Mouse (Mus musculus): Measurements from ENCODE around the gene Prdm16. TPM values are rescaled to one million over a fixed set of nuclear protein-coding genes. Genes with fewer than 3 reads are reported as not detected.
A peak's percentile ranks its signal among the peaks of the same experiment; 100 is the strongest.

Gene Prdm16
- total RNA-seq, 2 experiments from 2014 or later, result 2.2 to 3.0 TPM

DNA sequence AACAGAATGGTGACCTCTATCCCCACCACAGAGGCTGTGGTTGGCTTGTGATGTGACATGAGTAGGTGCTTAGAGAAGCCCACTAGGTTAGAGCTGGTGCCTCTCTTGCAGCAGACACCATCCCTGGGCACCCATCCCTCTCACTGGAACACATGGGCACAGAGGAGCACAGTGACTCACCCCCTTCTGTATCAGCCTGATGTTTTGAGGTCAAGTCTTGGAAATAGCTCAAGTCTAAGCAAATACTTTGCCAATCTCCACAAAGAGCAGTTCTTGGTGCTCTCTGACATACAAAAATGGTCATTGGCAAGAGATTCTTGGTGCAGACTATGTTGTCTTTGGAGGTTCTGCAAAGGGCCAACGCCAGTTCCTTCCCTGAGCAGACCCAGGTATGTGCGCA, 257.8 kb downstream of the Prdm16 start:
- Histone ChIP-seq H3K4me3 (no peak overlapping the region), H3K27ac (no peak overlapping the region)
- no peak for TF ChIP-seq CTCF (IDR thresholded peaks at IDR 0.05)
- intact Hi-C loops (cut with DNase I), result no loop called here
- peak; percentile 10 for DNase-seq

DNA sequence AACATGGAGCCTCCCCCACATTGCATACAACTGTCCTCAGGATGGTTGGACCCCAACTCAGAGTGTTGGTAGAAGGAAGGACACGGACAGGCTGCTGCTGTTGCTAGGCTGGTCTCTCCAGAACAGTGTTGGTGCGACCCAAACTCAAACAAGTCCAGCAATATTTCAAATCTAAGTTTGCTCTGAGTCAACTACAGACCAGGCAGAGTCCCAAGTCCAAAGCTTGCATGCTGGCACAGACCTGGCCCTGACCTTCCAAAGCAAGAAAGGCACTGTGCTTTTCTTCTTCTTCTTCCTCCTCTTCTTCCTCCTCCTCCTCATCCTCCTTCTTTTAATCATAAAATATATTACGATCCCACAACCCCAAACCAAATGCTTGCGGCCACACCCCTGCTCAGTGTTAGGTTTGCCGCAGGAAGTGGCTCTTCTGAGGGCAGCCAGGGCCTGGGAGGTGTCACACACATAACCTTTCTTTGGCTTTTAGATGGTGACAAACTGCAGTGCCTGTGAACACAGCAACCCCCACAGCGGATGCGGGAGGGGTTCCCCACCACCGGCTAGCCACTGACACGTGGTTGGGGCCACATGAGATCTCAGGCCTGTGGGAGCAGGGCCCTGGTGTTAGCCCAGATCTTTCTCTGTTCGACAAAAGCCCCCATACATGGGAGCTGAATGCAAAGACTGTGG, 260.6 kb downstream of the Prdm16 start:
- intact Hi-C loops (cut with DNase I), result no loop called here
- no peak overlapping the region for H3K4me3 ChIP-seq
- DNase-seq, result no peak

DNA sequence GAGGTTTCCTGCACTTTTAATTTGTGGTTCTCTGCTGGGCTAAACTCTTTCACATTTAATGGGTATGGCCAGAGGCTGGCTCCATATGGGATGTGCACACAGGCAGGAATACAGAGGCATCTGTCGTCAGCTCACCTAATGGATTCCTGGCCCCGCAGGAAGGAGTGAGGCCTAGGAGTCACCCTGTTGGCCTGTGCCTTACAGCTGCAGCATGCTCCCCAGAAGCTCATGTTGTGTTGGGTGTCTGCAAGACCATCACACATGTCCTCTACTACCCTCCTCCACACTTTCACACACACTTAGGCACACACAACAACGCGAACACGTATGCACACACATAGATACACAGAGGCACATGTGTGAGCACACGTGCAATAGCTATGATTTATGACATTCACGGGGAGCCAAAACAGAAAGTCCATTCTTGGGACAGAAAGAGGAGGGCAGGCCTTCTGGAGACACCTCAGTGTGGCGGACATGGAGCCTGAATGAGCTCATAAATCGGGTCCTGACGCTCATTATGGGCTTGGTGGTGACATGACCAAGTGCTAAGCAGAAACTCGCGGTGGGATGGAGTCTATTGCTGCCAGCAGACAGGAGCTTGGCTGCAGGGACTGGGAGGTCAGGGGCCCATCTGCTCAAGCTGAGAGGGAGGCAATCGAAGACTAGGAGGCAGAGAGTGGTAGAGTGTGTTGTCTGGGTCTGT, 265.0 kb downstream of the Prdm16 start:
- Histone ChIP-seq H3K4me3 (no peak overlapping the region), H3K27ac (no peak overlapping the region)
- no peak for TF ChIP-seq CTCF (IDR thresholded peaks at IDR 0.05)
- no peak for DNase-seq
- intact Hi-C loops (cut with DNase I), result no loop called here

More for the DNA sequence above, 260.6 kb downstream of the Prdm16 start:
- no peak overlapping the region for H3K27ac ChIP-seq
- no peak for TF ChIP-seq CTCF (IDR thresholded peaks at IDR 0.05)

DNA sequence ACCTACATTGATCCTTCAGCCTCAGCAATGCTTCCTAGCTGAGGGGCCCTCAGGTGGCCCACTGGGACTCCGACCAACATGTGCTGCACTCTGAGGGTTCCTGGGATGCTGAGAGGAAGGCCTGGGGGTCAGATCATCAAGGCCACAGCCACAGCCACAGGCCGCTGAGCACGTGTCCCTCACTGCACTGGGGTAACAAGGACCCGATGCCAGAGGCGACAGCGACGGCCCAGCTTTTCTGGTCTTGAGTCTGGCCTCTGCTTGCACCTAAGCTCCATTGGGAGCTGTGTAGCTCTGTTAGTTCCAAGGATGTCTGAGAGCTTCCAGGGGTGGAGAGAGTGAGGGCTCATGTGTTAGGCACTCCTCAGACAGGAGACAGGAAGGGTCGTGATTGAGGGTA, 265.8 kb downstream of the Prdm16 start:
- no peak overlapping the region for H3K27ac ChIP-seq
- intact Hi-C loops (cut with DNase I), result no loop called here
- H3K4me3 ChIP-seq, result no peak overlapping the region
- no peak for TF ChIP-seq CTCF (IDR thresholded peaks at IDR 0.05)
- DNase-seq, result no peak

DNA sequence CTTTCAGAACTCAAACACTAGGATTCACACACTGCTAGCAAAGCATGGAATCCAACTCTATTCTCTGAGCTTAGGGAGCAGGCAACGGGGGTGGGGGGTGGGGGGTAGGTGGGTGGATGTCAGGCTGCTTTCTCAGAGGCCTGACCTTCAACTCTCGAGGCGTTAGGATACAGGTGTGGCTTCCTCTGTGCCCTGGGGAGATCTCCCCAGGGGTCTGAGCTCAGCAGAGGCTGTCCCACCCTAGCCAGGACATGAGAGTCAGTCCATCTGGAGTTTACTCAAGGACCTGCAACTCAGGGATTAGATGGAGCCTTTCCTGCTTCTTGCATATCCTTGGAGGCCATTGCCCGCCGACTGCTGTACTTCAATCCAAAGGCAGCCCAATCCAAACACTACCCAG, 267.6 kb downstream of the Prdm16 start:
- intact Hi-C loops (cut with DNase I), result no loop called here
- DNase-seq, result no peak
- Histone ChIP-seq H3K4me3 (no peak overlapping the region), H3K27ac (no peak overlapping the region)
- TF ChIP-seq CTCF (IDR thresholded peaks at IDR 0.05), result no peak

DNA sequence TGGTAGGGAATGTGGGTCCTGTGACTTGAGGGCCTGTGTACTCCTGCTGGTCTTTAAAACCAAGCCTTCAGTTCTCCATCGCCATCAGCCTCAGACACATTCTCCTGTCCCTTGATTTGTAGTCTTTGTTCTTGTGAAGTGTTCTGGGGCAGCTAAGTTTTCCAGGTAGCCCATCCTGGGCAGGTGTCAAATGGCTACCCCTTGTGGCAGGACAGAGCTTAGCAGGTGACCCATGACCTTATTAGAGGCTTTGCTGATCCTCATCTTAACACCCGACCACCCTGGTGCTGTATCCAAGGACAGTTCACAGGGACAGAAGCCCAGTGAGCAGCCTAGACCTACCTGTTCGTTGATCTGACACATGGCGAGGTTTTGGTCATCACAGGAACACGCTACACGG, 269.8 kb downstream of the Prdm16 start:
- no peak for DNase-seq
- H3K27ac ChIP-seq, result no peak overlapping the region
- no peak overlapping the region for H3K4me3 ChIP-seq
- intact Hi-C loops (cut with DNase I), result no loop called here
- peak; percentile 20; the same call in 1 of the 2 replicates for TF ChIP-seq CTCF (IDR thresholded peaks at IDR 0.05)

- no peak for TF ChIP-seq CTCF (IDR thresholded peaks at IDR 0.05)
- intact Hi-C loops (cut with DNase I), result no loop called here
- no peak overlapping the region for H3K4me3 ChIP-seq
These were observed 271.9 kb downstream of the Prdm16 start for GRCm38 (mm10) chr4:154364752-154365151.

DNA sequence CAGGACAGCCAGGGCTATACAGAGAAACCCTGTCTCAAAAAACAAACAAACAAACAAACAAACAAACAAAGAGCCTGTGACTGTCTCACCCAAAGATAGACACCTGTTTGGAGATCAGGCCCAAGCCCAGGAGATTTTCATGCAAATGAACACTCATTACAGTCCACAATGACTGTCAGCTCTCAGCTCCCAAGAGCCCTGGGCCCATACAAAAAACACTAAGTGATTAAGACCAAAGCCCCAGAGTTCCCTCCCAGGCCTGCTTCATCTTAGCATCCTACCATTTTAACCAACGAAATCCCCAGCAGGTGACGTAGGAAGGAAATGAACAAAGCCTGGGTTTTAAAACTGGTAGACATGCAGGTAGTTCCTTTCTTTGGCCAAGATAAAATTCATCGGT, 275.8 kb downstream of the Prdm16 start:
- DNase-seq, result no peak
- H3K4me3 ChIP-seq, result no peak overlapping the region
- intact Hi-C loops (cut with DNase I), result no loop called here
- no peak overlapping the region for H3K27ac ChIP-seq
- TF ChIP-seq CTCF (IDR thresholded peaks at IDR 0.05), result no peak

More at GRCm38 (mm10) chr4:154364752-154365151, 271.9 kb downstream of the Prdm16 start:
- DNase-seq, result no peak
- H3K27ac ChIP-seq, result no peak overlapping the region

DNA sequence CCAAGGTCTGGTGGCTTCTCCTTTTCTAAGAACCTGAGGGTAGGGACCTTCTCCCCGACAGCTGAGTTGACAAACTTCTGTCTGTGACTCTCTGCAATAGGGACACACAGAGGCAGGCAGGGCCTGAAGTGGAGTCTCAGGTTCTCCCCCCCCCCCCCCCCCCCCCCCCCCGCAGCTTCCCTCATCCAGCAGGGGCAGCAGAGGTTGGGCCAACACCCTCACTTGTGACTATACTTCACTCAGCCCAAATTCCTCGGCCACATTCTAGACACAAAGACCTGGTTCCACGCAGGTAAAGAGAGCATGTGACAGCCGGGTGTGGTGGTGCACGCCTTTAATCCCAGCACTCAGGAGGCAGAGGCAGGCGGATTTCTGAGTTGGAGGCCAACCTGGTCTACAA, 276.2 kb downstream of the Prdm16 start:
- DNase-seq, result no peak
- Histone ChIP-seq H3K27ac (no peak overlapping the region), H3K4me3 (no peak overlapping the region)
- no peak for TF ChIP-seq CTCF (IDR thresholded peaks at IDR 0.05)
- intact Hi-C loops (cut with DNase I), result no loop called here

- intact Hi-C loops (cut with DNase I), result no loop called here
- TF ChIP-seq CTCF (IDR thresholded peaks at IDR 0.05), result no peak
- no peak for DNase-seq
- peak overlapping the region; percentile 57 for H3K27ac ChIP-seq
- H3K4me3 ChIP-seq, result no peak overlapping the region
These were observed 276.8 kb downstream of the Prdm16 start for GRCm38 (mm10) chr4:154359762-154360300.

GRCm38 (mm10) chr4:154358816-154359215, 277.9 kb downstream of the Prdm16 start:
- intact Hi-C loops (cut with DNase I), result no loop called here
- no peak for DNase-seq
- TF ChIP-seq CTCF (IDR thresholded peaks at IDR 0.05), result no peak

DNA sequence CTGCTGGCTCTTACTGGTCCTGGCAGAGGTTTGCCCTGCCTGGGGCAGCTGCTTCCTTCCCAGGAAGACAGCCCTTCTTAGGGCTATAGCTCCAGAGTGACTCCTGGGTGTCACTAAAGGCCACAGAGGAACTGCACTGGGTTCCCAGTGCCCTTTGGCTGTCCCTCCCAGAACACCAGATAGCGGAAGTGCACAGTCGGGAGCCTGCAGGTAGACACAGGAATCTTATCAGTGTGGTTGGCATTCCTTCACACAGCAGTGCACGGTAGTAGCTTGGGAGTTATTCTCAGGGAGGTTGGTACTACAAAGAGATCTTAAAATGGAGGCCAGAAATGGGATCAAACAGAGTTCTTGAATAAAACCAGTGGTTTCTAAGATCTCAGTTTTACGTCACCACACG, 278.3 kb downstream of the Prdm16 start:
- H3K4me3 ChIP-seq, result no peak overlapping the region
- no peak for DNase-seq
- no peak for TF ChIP-seq CTCF (IDR thresholded peaks at IDR 0.05)
- intact Hi-C loops (cut with DNase I), result no loop called here
- H3K27ac ChIP-seq, result peak overlapping the region; percentile 57

More at GRCm38 (mm10) chr4:154358816-154359215, 277.9 kb downstream of the Prdm16 start:
- Histone ChIP-seq H3K4me3 (no peak overlapping the region), H3K27ac (peak overlapping the region; percentile 57)

DNA sequence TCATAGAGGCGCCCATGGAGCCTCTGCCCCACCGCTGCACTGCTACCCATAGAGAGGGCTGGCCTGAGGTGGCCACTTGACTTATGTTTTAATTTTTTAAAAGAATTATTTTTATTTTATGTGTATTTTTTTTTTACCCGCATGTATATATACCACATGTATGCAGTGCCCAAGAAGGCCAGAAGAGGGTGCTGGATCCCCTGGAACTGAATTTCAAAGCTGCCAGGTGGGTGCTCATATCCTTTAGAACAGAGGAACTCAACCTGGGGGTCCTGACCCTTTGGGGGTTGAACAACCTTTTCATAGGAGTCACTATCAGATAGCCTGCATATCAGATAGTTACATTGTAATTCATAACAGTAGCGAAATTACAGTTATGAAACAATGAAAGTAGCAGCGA, 281.3 kb downstream of the Prdm16 start:
- TF ChIP-seq CTCF (IDR thresholded peaks at IDR 0.05), result peak; percentile 24; the same call in 1 of the 2 replicates
- no peak overlapping the region for H3K27ac ChIP-seq
- intact Hi-C loops (cut with DNase I), result no loop called here
- DNase-seq, result no peak
- H3K4me3 ChIP-seq, result no peak overlapping the region

All from gastrocnemius, adult 2 months (tissue).